Mouse (Mus musculus): ENCODE results near the gene Mettl21a. TPM values are rescaled to one million over a fixed set of nuclear protein-coding genes. Genes with fewer than 3 reads are reported as not detected.
A peak's percentile ranks its signal among the peaks of the same experiment; 100 is the strongest.
"Not testable (repeated sequence)": the region's sequence is repeated elsewhere in the genome, so short reads cannot be mapped to it uniquely, and the experiment has no call there.

Gene Mettl21a
- polyA plus RNA-seq, 1 experiment from 2014 or later = 13.0 TPM

GRCm38 (mm10) chr1:64609145-64609544, 7.9 kb downstream of the Mettl21a start:
- Histone ChIP-seq H3K9ac (replicated peaks; ENCODE audit: low read depth) (no peak overlapping the region), H3K4me2 (replicated peaks; ENCODE audit: low read depth, low read length) (no peak overlapping the region), H3K4me1 (ENCODE audit: insufficient read depth, low read depth, low read length) (no peaks in the 10 kb centered on the region), H3K27me3 (replicated peaks; ENCODE audit: insufficient read depth, low read length) (no peaks in the 10 kb centered on the region), H3K36me3 (ENCODE audit: insufficient read depth, low read length) (no peaks in the 10 kb centered on the region), H3K4me3 (ENCODE audit: low read depth, low read length) (no peak overlapping the region), H3K27ac (ENCODE audit: low read length) (no peak overlapping the region), H3K9me3 (ENCODE audit: low read length) (no peaks in the 10 kb centered on the region)
- DNase-seq (ENCODE audit: low spot score) (no peak), ATAC-seq (no peak)
- WGBS = 70% methylated on average over 4 of the region's 4 CpGs
- TF ChIP-seq CTCF (IDR thresholded peaks at IDR 0.05) (no peak), EP300 (IDR thresholded peaks at IDR 0.05) (no peak)

- 87% methylated on average over 5 of the region's 5 CpGs for WGBS
- Histone ChIP-seq H3K27ac (ENCODE audit: low read length) (no peak overlapping the region), H3K36me3 (ENCODE audit: insufficient read depth, low read length) (no peaks in the 10 kb centered on the region), H3K9ac (replicated peaks; ENCODE audit: low read depth) (no peak overlapping the region; the same call in 1 of the 2 replicates), H3K4me3 (ENCODE audit: low read depth, low read length) (no peak overlapping the region), H3K4me1 (ENCODE audit: insufficient read depth, low read depth, low read length) (no peaks in the 10 kb centered on the region), H3K27me3 (replicated peaks; ENCODE audit: insufficient read depth, low read length) (no peaks in the 10 kb centered on the region), H3K9me3 (ENCODE audit: low read length) (no peaks in the 10 kb centered on the region), H3K4me2 (replicated peaks; ENCODE audit: low read depth, low read length) (no peak overlapping the region)
- ATAC-seq (no peak), DNase-seq (ENCODE audit: low spot score) (no peak)
- TF ChIP-seq CTCF (IDR thresholded peaks at IDR 0.05) = no peak
- no peak for TF ChIP-seq EP300 (IDR thresholded peaks at IDR 0.05)
Observed at GRCm38 (mm10) chr1:64603381-64603780, 13.7 kb downstream of the Mettl21a start.

GRCm38 (mm10) chr1:64601242-64601842, 15.7 kb downstream of the Mettl21a start:
- Histone ChIP-seq H3K9ac (replicated peaks; ENCODE audit: low read depth) (no peak overlapping the region), H3K27ac (ENCODE audit: low read length) (no peak overlapping the region)

GRCm38 (mm10) chr1:64600413-64601077, 16.5 kb downstream of the Mettl21a start:
- no peaks in the 10 kb centered on the region for H3K4me1 ChIP-seq (ENCODE audit: insufficient read depth, low read depth, low read length)
- WGBS = 58% methylated on average over 7 of the region's 7 CpGs
- TF ChIP-seq EP300 (IDR thresholded peaks at IDR 0.05) (no peak), CTCF (IDR thresholded peaks at IDR 0.05) (no peak)

More at GRCm38 (mm10) chr1:64601242-64601842, 15.7 kb downstream of the Mettl21a start:
- Histone ChIP-seq H3K9me3 (ENCODE audit: low read length) (no peaks in the 10 kb centered on the region), H3K4me1 (ENCODE audit: insufficient read depth, low read depth, low read length) (no peaks in the 10 kb centered on the region), H3K4me2 (replicated peaks; ENCODE audit: low read depth, low read length) (no peak overlapping the region), H3K27me3 (replicated peaks; ENCODE audit: insufficient read depth, low read length) (no peaks in the 10 kb centered on the region), H3K4me3 (ENCODE audit: low read depth, low read length) (no peak overlapping the region), H3K36me3 (ENCODE audit: insufficient read depth, low read length) (no peaks in the 10 kb centered on the region; the same call in 1 of the 2 replicates)
- DNase-seq (ENCODE audit: low spot score) = no peak
- no peak for ATAC-seq
- TF ChIP-seq CTCF (IDR thresholded peaks at IDR 0.05) (no peak), EP300 (IDR thresholded peaks at IDR 0.05) (no peak)
- WGBS = 78% methylated on average over 6 of the region's 6 CpGs

GRCm38 (mm10) chr1:64598926-64599325, 18.1 kb downstream of the Mettl21a start:
- WGBS = 46% methylated on average over 5 of the region's 5 CpGs
- Histone ChIP-seq H3K27me3 (replicated peaks; ENCODE audit: insufficient read depth, low read length) (no peaks in the 10 kb centered on the region), H3K36me3 (ENCODE audit: insufficient read depth, low read length) (no peaks in the 10 kb centered on the region; the same call in 1 of the 2 replicates), H3K27ac (ENCODE audit: low read length) (no peak overlapping the region), H3K4me1 (ENCODE audit: insufficient read depth, low read depth, low read length) (no peaks in the 10 kb centered on the region), H3K9ac (replicated peaks; ENCODE audit: low read depth) (no peak overlapping the region), H3K4me3 (ENCODE audit: low read depth, low read length) (no peak overlapping the region), H3K9me3 (ENCODE audit: low read length) (no peaks in the 10 kb centered on the region), H3K4me2 (replicated peaks; ENCODE audit: low read depth, low read length) (no peak overlapping the region)
- TF ChIP-seq EP300 (IDR thresholded peaks at IDR 0.05) = no peak
- no peak for TF ChIP-seq CTCF (IDR thresholded peaks at IDR 0.05)
- DNase-seq (ENCODE audit: low spot score) (no peak), ATAC-seq (no peak)

More at GRCm38 (mm10) chr1:64600413-64601077, 16.5 kb downstream of the Mettl21a start:
- Histone ChIP-seq H3K9me3 (ENCODE audit: low read length) (no peaks in the 10 kb centered on the region), H3K27ac (ENCODE audit: low read length) (no peak overlapping the region), H3K4me3 (ENCODE audit: low read depth, low read length) (no peak overlapping the region), H3K36me3 (ENCODE audit: insufficient read depth, low read length) (no peaks in the 10 kb centered on the region; the same call in 1 of the 2 replicates), H3K27me3 (replicated peaks; ENCODE audit: insufficient read depth, low read length) (no peaks in the 10 kb centered on the region), H3K4me2 (replicated peaks; ENCODE audit: low read depth, low read length) (no peak overlapping the region), H3K9ac (replicated peaks; ENCODE audit: low read depth) (no peak overlapping the region)
- DNase-seq (ENCODE audit: low spot score) = peak; percentile 41
- peak; percentile 63 for ATAC-seq

GRCm38 (mm10) chr1:64578801-64579200, 38.2 kb downstream of the Mettl21a start:
- peaks cover 13% of the 10 kb centered on the region; the same call in 1 of the 2 replicates for H3K36me3 ChIP-seq (ENCODE audit: insufficient read depth, low read length)
- H3K9me3 ChIP-seq (ENCODE audit: low read length) = no peaks in the 10 kb centered on the region
- ATAC-seq (no peak), DNase-seq (ENCODE audit: low spot score) (no peak)
- no peak overlapping the region for H3K9ac ChIP-seq (replicated peaks; ENCODE audit: low read depth)
- H3K27me3 ChIP-seq (replicated peaks; ENCODE audit: insufficient read depth, low read length) = no peaks in the 10 kb centered on the region
- H3K4me2 ChIP-seq (replicated peaks; ENCODE audit: low read depth, low read length) = no peak overlapping the region
- no peak overlapping the region for H3K4me3 ChIP-seq (ENCODE audit: low read depth, low read length)
- TF ChIP-seq CTCF (IDR thresholded peaks at IDR 0.05) = no peak
- no peak for TF ChIP-seq EP300 (IDR thresholded peaks at IDR 0.05)
- H3K4me1 ChIP-seq (ENCODE audit: insufficient read depth, low read depth, low read length) = no peaks in the 10 kb centered on the region
- no peak overlapping the region for H3K27ac ChIP-seq (ENCODE audit: low read length)
- WGBS = 90% methylated on average over 3 of the region's 3 CpGs

GRCm38 (mm10) chr1:64577911-64578310, 39.1 kb downstream of the Mettl21a start:
- not testable (repeated sequence) for H3K9me3 ChIP-seq (ENCODE audit: low read length); H3K9ac ChIP-seq (replicated peaks; ENCODE audit: low read depth); H3K27ac ChIP-seq (ENCODE audit: low read length); H3K4me2 ChIP-seq (replicated peaks; ENCODE audit: low read depth, low read length); H3K4me3 ChIP-seq (ENCODE audit: low read depth, low read length); ATAC-seq; H3K4me1 ChIP-seq (ENCODE audit: insufficient read depth, low read depth, low read length); H3K27me3 ChIP-seq (replicated peaks; ENCODE audit: insufficient read depth, low read length); DNase-seq (ENCODE audit: low spot score)
- H3K36me3 ChIP-seq (ENCODE audit: insufficient read depth, low read length) = peaks cover 13% of the 10 kb centered on the region; the same call in 1 of the 2 replicates
- WGBS = 63% methylated on average over 9 of the region's 9 CpGs
